Mouse (Mus musculus) heart, postnatal 36 days (tissue): ENCODE results near the gene Nutm1. TPM values are rescaled to one million over a fixed set of nuclear protein-coding genes. Genes with fewer than 3 reads are reported as not detected.

Experiments
- DNase-seq, 2 experiments: peaks; one replicate each; pipeline ENCODE4 v3.0.0; 2021 to 2022
- intact Hi-C: fragments of 180-260 bp; cut with DNase I; formaldehyde crosslinking; loops from one replicate; pipeline ENCODE4 v1.15.1; 2025
- total RNA-seq, 2 experiments: library from RNA; stranded (reverse); gene quantifications; 2 replicates each; pipeline ENCODE4 v1.2.3; 2021

Gene Nutm1
- total RNA-seq, 2 experiments from 2014 or later = not detected

DNA sequence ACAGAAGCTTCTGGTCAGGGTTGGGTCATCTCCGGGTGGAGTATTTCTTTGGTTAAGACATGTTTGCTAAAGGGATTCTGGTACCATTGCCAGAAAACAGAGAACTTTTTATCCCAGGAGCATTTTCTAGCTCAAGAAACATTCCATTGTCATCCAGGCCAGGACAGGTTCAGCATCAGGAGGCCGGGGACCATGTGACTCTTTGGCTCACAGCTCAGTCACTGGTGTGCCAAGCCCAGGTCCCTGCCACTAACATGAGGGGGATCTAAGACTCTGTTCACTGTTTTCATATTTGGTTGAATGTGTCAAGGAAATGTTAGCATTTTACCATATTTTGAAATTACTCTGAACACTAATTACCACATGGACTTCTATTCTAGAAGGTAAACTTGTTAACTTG lies 48.4 kb downstream of the Nutm1 start:
- no peak for DNase-seq
- intact Hi-C loops = no loop called here

DNA sequence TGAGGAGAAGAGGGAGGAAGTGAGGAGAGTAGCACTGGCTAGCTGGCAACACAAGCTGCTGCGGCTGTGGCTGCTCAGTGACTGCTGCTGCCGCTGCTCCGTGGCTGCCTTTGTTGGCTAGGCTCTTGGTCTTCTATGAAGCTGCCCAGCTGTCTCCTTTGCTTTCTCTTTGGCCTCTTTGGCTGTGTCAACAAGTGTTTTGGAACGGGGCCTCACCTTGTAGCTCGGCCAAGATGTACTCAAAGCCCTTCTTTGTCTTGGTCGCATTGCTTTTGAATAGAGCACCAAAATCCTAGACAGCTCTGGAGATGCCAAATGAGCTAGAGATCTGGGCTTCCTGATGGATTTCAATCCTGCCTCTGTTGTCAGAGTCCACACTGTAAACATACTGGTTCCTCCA lies 48.9 kb downstream of the Nutm1 start:
- peak; percentile 43 to 54 for DNase-seq
- intact Hi-C loops = no loop called here

DNA sequence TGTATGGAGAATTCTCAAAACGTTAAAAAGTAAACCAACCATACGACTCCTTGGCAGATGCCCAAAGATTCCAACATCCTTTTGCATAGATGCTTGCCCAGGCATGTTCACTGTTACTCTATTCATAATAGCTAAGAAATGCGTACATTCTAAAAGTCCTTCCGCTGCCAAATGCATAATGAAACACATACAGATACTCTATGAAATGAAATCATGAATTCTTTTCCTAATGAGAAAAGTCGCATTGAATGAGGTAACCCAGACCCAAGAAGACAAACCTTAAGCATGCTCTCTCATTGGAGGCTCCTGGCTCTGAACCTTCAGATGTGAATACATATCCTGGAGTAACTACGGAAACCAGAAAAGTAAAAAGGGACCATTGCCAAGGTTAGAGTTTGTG lies 56.0 kb downstream of the Nutm1 start:
- intact Hi-C loops = no loop called here
- DNase-seq = no peak

Other genes starting within 250 kb of the Nutm1 start
- gene Olfr1310, start 246.6 kb downstream of the Nutm1 start, total RNA-seq = not detected
- not detected for gene Olfr1311, start 234.9 kb downstream of the Nutm1 start, total RNA-seq
- gene Olfr1312, start 209.1 kb downstream of the Nutm1 start, total RNA-seq = not detected
- gene Olfr1313, start 181.4 kb downstream of the Nutm1 start, total RNA-seq = not detected
- gene Olfr1314, start 162.5 kb downstream of the Nutm1 start, total RNA-seq = not detected
- gene Olfr1315-ps1, start 143.9 kb downstream of the Nutm1 start, total RNA-seq = not detected
- not detected for gene Olfr1316, start 124.3 kb downstream of the Nutm1 start, total RNA-seq
- not detected for gene Olfr1317, start 119.0 kb downstream of the Nutm1 start, total RNA-seq
- not detected for gene Olfr1318, start 105.1 kb downstream of the Nutm1 start, total RNA-seq
- gene Lpcat4, start 19.8 kb downstream of the Nutm1 start, total RNA-seq = 1 to 10 TPM; 2.3 to 2.5 TPM
- 10 to 100 TPM; 61.8 to 62.8 TPM for gene Nop10, start 2.6 kb upstream of the Nutm1 start, total RNA-seq
- gene Slc12a6, start 6.5 kb upstream of the Nutm1 start, total RNA-seq = 10 to 100 TPM; 36.0 to 39.9 TPM
- gene Gm21985, start 7.0 kb upstream of the Nutm1 start, total RNA-seq = 1 to 10 TPM in 1 of 2 experiments, under 1 TPM in 1; 0.89 to 1.6 TPM
- gene Emc4, start 108.7 kb upstream of the Nutm1 start, total RNA-seq = 10 to 100 TPM; 61.7 to 64.6 TPM
- 1 to 10 TPM; 4.4 to 5.0 TPM for gene Katnbl1, start 119.9 kb upstream of the Nutm1 start, total RNA-seq
- gene Emc7, start 195.7 kb upstream of the Nutm1 start, total RNA-seq = 10 to 100 TPM; 16.2 to 16.8 TPM
- not detected for gene Chrm5, start 221.5 kb upstream of the Nutm1 start, total RNA-seq
- 10 to 100 TPM; 16.5 to 20.6 TPM for gene Aven, start 233.7 kb upstream of the Nutm1 start, total RNA-seq